Mouse (Mus musculus): ENCODE measurements around the gene Ifna11. TPM values are rescaled to one million over a fixed set of nuclear protein-coding genes. Genes with fewer than 3 reads are reported as not detected.

The Ifna11 gene
- total RNA-seq (2023), result not detected

GRCm38 (mm10) chr4:88819659-88820058, at the start of gene Ifna11:
Gene Ifna11 (plus strand): TSS chr4:88819959.

GRCm38 (mm10) chr4:88773534-88773933, 46.2 kb upstream of the Ifna11 start, which contains the start of gene Gm13290:
Gene Gm13290 (plus strand): TSS chr4:88773834.

GRCm38 (mm10) chr4:88776622-88777021, 43.1 kb upstream of the Ifna11 start, which contains the start of gene Gm13289:
Gene Gm13289 (plus strand): TSS chr4:88776922.

GRCm38 (mm10) chr4:88779550-88779949, 40.2 kb upstream of the Ifna11 start, which contains the start of gene Gm13272:
Gene Gm13272 (plus strand): TSS chr4:88779850.

GRCm38 (mm10) chr4:88781831-88782230, 37.9 kb upstream of the Ifna11 start, which contains the start of gene Ifnz:
Gene Ifnz (plus strand): TSS chr4:88782131.

GRCm38 (mm10) chr4:88785409-88785808, 34.4 kb upstream of the Ifna11 start, which contains the start of gene Gm13276:
Gene Gm13276 (plus strand): TSS chr4:88785709.

DNA sequence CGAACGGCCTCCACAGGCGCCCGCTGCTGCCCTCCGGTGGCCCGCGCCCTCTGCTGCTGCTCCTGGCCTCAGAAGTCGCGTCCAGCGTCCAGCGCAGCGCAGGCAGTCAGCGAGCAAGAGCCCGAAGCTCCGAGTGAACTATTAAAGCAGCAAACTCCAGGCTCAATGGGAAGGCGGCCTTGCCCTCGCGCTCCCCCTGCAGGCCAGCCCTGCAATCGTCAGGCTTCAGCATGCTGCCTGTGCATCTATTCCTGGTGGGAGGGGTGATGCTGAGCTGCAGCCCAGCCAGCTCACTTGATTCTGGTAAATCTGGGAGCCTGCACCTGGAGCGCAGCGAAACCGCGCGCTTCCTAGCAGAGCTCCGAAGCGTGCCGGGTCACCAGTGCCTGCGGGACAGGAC, 31.4 kb upstream of the Ifna11 start, which contains the start of gene Gm13277:
Gm13277 (plus strand) TSS at position 231 of the 400 bp plus-strand sequence.

DNA sequence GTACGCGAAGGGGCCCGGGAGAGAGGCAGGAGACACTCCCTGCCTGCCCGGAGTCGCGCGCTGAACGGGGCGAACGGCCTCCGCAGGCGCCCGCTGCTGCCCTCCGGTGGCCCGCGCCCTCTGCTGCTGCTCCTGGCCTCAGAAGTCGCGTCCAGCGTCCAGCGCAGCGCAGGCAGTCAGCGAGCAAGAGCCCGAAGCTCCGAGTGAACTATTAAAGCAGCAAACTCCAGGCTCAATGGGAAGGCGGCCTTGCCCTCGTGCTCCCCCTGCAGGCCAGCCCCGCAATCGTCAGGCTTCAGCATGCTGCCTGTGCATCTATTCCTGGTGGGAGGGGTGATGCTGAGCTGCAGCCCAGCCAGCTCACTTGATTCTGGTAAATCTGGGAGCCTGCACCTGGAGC, 28.5 kb upstream of the Ifna11 start, which contains the start of gene Gm13278:
Gm13278 (plus strand) TSS at position 301 of the 400 bp plus-strand sequence.

GRCm38 (mm10) chr4:88793936-88794675, 25.7 kb upstream of the Ifna11 start, which contains the start of gene Gm13275:
Gene Gm13275 (plus strand): TSS chr4:88794487.

DNA sequence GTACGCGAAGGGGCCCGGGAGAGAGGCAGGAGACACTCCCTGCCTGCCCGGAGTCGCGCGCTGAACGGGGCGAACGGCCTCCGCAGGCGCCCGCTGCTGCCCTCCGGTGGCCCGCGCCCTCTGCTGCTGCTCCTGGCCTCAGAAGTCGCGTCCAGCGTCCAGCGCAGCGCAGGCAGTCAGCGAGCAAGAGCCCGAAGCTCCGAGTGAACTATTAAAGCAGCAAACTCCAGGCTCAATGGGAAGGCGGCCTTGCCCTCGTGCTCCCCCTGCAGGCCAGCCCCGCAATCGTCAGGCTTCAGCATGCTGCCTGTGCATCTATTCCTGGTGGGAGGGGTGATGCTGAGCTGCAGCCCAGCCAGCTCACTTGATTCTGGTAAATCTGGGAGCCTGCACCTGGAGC, 22.7 kb upstream of the Ifna11 start, which contains the start of gene Gm13279:
Gm13279 (plus strand) TSS at position 301 of the 400 bp plus-strand sequence.

DNA sequence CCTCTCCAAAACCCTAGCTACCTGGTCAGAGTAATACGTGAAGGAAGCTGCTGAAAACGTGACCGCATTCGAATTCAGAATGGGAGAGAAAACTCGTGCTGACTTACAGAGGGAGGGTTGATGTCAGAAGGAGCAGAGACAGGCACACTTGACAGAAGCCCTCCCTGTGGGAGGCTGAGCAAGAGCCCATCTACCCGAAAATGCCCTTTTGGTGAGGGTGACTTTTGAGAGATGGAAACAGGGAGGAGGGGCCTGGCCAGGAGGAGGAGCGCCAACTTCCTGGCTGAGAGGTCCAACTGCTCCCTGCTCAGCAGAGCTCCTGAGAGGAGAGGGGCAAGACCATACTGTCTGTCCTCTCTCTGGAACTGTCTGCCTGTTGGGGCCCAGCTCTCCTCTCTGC, 20.4 kb upstream of the Ifna11 start, which contains the start of gene Gm13285:
Gm13285 (plus strand) TSS at position 301 of the 400 bp plus-strand sequence.

GRCm38 (mm10) chr4:88802954-88803353, 16.8 kb upstream of the Ifna11 start, which contains the start of gene Gm13287:
Gene Gm13287 (plus strand): TSS chr4:88803254.

GRCm38 (mm10) chr4:88805231-88805630, 14.5 kb upstream of the Ifna11 start, which contains the start of gene Gm13288:
Gene Gm13288 (plus strand): TSS chr4:88805531.

DNA sequence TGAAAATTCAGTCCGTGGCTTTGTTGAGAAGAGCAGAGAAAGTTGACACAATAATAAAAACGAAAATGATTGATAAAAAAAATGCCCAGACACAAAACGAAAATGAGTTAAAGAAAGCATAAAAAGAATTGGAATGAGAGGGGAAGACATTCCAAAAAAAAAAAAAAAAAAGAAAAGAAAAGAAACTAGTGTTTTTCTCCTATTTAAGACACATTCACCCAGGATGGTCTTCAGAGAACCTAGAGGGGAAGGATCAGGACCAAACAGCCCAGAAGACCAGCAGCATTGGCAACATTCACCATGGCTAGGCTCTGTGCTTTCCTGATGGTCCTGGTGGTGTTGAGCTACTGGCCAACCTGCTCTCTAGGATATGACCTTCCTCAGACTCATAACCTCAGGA, 3.8 kb upstream of the Ifna11 start, which contains the start of gene Ifna7:
Ifna7 (plus strand) TSS at position 301 of the 400 bp plus-strand sequence.

DNA sequence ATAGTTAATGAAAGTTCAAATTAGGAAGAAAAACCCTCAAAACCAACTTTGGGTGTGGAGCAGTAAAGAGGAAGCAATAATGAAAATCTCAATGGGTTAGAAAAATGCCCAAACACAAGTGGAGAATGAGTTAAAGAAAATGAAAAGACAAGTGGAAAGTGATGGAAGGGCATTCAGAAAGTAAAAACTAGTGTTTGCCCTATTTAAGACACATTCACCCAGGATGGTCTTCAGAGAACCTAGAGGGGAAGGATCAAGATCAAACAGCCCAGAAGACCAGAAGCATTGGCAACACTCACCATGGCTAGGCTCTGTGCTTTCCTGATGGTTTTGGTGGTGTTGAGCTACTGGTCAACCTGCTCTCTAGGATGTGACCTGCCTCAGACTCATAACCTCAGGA, 7.4 kb downstream of the Ifna11 start, which contains the start of gene Ifna6:
Ifna6 (plus strand) TSS at position 301 of the 400 bp plus-strand sequence.

DNA sequence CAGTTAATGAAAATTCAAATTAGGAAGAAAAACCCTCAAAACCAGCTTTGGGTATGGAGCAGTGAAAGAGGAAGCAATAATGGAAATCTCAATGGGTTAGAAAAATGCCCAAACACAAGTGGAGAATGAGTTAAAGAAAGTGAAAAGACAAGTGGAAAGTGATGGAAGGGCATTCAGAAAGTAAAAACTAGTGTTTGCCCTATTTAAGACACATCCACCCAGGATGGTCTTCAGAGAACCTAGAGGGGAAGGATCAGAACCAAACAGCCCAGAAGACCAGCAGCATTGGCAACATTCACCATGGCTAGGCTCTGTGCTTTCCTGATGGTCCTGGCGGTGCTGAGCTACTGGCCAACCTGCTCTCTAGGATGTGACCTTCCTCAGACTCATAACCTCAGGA, 15.5 kb downstream of the Ifna11 start, which contains the start of gene Ifna5:
Ifna5 (plus strand) TSS at position 301 of the 400 bp plus-strand sequence.

GRCm38 (mm10) chr4:88841438-88841911, 21.7 kb downstream of the Ifna11 start, which contains the start of gene Ifna4:
Gene Ifna4 (plus strand): TSS chr4:88841861.

GRCm38 (mm10) chr4:88849698-88850097, 29.9 kb downstream of the Ifna11 start, which contains the start of gene Ifna1:
Gene Ifna1 (plus strand): TSS chr4:88850087.

Other genes with a start within 250 kb of the Ifna11 start
- gene Ifna14, start 248.2 kb upstream of the Ifna11 start, total RNA-seq (2023), result not detected
- not detected for gene Ifna9, start 227.6 kb upstream of the Ifna11 start, total RNA-seq (2023)
- not detected for gene Ifna12, start 216.6 kb upstream of the Ifna11 start, total RNA-seq (2023)
- gene C87499, start 185.5 kb upstream of the Ifna11 start, total RNA-seq (2023), result not detected
- gene Ifna13, start 175.5 kb upstream of the Ifna11 start, total RNA-seq (2023), result not detected
- not detected for gene Ifna16, start 143.0 kb upstream of the Ifna11 start, total RNA-seq (2023)
- not detected for gene Ifna2, start 136.0 kb upstream of the Ifna11 start, total RNA-seq (2023)
- gene Ifnab, start 128.6 kb upstream of the Ifna11 start, total RNA-seq (2023), result not detected
- 1 to 10 TPM; 1.5 to 2.7 TPM for gene Gm26566, start 98.2 kb upstream of the Ifna11 start, total RNA-seq (2023)
- 10 to 100 TPM; 48.9 to 52.0 TPM for gene Klhl9, start 97.5 kb upstream of the Ifna11 start, total RNA-seq (2023)
- not detected for gene Gm13271, start 65.1 kb upstream of the Ifna11 start, total RNA-seq (2023)
- gene Gm13283, start 59.8 kb upstream of the Ifna11 start, total RNA-seq (2023), result not detected
- under 1 TPM in 1 of 2 experiments, not detected in 1; 0.64 TPM for gene Gm13290, start 46.1 kb upstream of the Ifna11 start, total RNA-seq (2023)
- gene Gm13289, start 43.0 kb upstream of the Ifna11 start, total RNA-seq (2023), result not detected
- gene Gm13272, start 40.1 kb upstream of the Ifna11 start, total RNA-seq (2023), result not detected
- gene Ifnz, start 37.8 kb upstream of the Ifna11 start, total RNA-seq (2023), result not detected
- not detected for gene Gm13276, start 34.2 kb upstream of the Ifna11 start, total RNA-seq (2023)
- not detected for gene Gm13277, start 31.3 kb upstream of the Ifna11 start, total RNA-seq (2023)
- not detected for gene Gm13278, start 28.4 kb upstream of the Ifna11 start, total RNA-seq (2023)
- gene Gm13275, start 25.5 kb upstream of the Ifna11 start, total RNA-seq (2023), result not detected
- gene Gm13279, start 22.6 kb upstream of the Ifna11 start, total RNA-seq (2023), result not detected
- gene Gm13285, start 20.3 kb upstream of the Ifna11 start, total RNA-seq (2023), result not detected
- not detected for gene Gm13287, start 16.7 kb upstream of the Ifna11 start, total RNA-seq (2023)
- gene Gm13288, start 14.4 kb upstream of the Ifna11 start, total RNA-seq (2023), result not detected
- gene Ifna7, start 3.7 kb upstream of the Ifna11 start, total RNA-seq (2023), result not detected
- gene Ifna6, start 7.5 kb downstream of the Ifna11 start, total RNA-seq (2023), result not detected
- gene Ifna5, start 15.6 kb downstream of the Ifna11 start, total RNA-seq (2023), result not detected
- not detected for gene Ifna4, start 21.9 kb downstream of the Ifna11 start, total RNA-seq (2023)
- not detected for gene Ifna1, start 30.1 kb downstream of the Ifna11 start, total RNA-seq (2023)
- gene Ifne, start 60.2 kb downstream of the Ifna11 start, total RNA-seq (2023), result not detected

Measured in T-cell, adult 66 days (primary cell).